ENCODE assay signal across 10 mouse cellular contexts in the genomic region with DNA sequence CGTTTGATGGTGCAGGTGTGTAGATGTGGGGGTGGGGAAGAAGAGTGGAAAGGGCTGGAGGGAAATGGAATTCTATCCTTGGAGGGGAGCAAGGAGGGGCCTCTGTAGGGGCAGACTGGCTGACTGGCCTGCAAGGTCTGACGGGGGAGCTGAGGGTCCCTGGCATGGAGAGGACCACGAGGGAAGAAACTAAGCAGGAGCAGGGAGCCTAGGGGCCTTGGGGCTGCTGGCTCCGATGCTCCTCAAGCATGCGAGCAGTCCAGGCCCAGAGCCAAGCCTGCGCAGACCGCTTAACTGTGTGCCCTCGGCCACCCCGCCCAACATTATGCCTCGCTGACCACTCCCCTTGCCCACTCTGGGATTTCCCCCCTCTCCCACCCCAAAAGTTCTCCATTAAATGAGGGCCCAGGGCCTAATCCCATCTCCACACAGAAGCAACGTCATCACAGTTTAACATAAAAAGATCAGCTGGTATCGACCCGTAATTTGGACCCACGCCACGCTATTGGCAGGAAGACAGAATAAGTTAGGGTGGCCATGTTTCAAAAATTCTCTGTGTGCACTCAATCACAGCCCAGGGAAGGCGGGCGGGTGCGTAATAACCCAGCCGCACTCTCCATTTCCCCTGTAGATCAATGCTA. TPM values are rescaled to one million over a fixed set of nuclear protein-coding genes. Genes with fewer than 3 reads are reported as not detected.
DNase-seq lines count a peak whose midpoint lies in the region; ATAC-seq and TF ChIP-seq lines count a peak whose summit lies in the region.
"Had no signal": no experiment of that assay in that cellular context is flagged by ENCODE, and none has a peak within 500 bp of the region (broad histone marks: within the 10 kb centered on the region; RNA-seq: fewer than 3 reads in every experiment).

No protein-coding gene starts in this region.

- 0 out of 2 replicates have a peak overlapping the region, but pooled peaks have one; percentile 19 for H3K9ac ChIP-seq in heart, embryonic 13.5 days
- no peak overlapping the region for H3K9ac ChIP-seq in midbrain, postnatal 0 days (replicated peaks; ENCODE audit: low read length, poor library complexity, severe bottlenecking)
- H3K9ac ChIP-seq: midbrain, embryonic 12.5 days had no signal

- H3K4me1 ChIP-seq in heart, embryonic 13.5 days: peaks cover 13% of the 10 kb centered on the region
- H3K4me1 ChIP-seq in midbrain, postnatal 0 days (ENCODE audit: insufficient read depth, low read length): no peaks in the 10 kb centered on the region

- ATAC-seq in heart, embryonic 13.5 days (ENCODE audit: extremely low read depth, insufficient number of reproducible peaks, low FRiP score, low TSS enrichment): no peak
- no peak for ATAC-seq in midbrain, postnatal 0 days (ENCODE audit: low FRiP score)

- no peak overlapping the region for H3K4me2 ChIP-seq in heart, embryonic 13.5 days
- H3K4me2 ChIP-seq in midbrain, postnatal 0 days (ENCODE audit: low read depth, low read length, poor library complexity, severe bottlenecking): no peak overlapping the region
- H3K4me2 ChIP-seq: midbrain, embryonic 12.5 days had no signal

- H3K4me3 ChIP-seq in heart, embryonic 13.5 days: no peak overlapping the region
- no peak overlapping the region for H3K4me3 ChIP-seq in midbrain, postnatal 0 days (ENCODE audit: low read depth, low read length)
- H3K4me3 ChIP-seq: midbrain, embryonic 12.5 days had no signal

- no peak overlapping the region for H3K27ac ChIP-seq in heart, embryonic 13.5 days (replicated peaks)
- H3K27ac ChIP-seq in midbrain, postnatal 0 days (ENCODE audit: low read depth, low read length): no peak overlapping the region
- H3K27ac ChIP-seq: midbrain, embryonic 12.5 days had no signal

- no peaks in the 10 kb centered on the region for H3K9me3 ChIP-seq in heart, embryonic 13.5 days
- no peaks in the 10 kb centered on the region for H3K9me3 ChIP-seq in midbrain, postnatal 0 days (ENCODE audit: low read length)
- H3K9me3 ChIP-seq: midbrain, embryonic 12.5 days had no signal

- H3K27me3 ChIP-seq in heart, embryonic 13.5 days (replicated peaks): peaks cover 73% of the 10 kb centered on the region
- peaks cover 44% of the 10 kb centered on the region; the same call in 1 of the 2 replicates for H3K27me3 ChIP-seq in midbrain, postnatal 0 days (ENCODE audit: insufficient read depth, low read length)

- 50% methylated on average over 19 of the region's 19 CpGs for WGBS in heart, embryonic 13.5 days
- WGBS in midbrain, postnatal 0 days: 38% methylated on average over 17 of the region's 19 CpGs

- H3K36me3 ChIP-seq in heart, embryonic 13.5 days: no peaks in the 10 kb centered on the region
- no peaks in the 10 kb centered on the region for H3K36me3 ChIP-seq in midbrain, postnatal 0 days (ENCODE audit: insufficient read depth, low read length)
- H3K36me3 ChIP-seq: midbrain, embryonic 12.5 days had no signal

- DNase-seq in heart, adult 18-20 months: no peak
- DNase-seq in ovary, postnatal 36 days (ENCODE audit: low spot score): peak; percentile 47
- DNase-seq in ovary, adult 18-20 months (ENCODE audit: low spot score): no peak
- peak; percentile 79 for DNase-seq in kidney, adult 18-20 months
- peak; percentile 54 for DNase-seq in midbrain, postnatal 0 days (ENCODE audit: low spot score)
- no peak for DNase-seq in thymus, adult 18-20 months
- no peak for DNase-seq in adrenal gland, adult (ENCODE audit: inconsistent age in 2 of 2, low spot score in 1 of 2)
- DNase-seq: layer of hippocampus, postnatal 36 days had no signal

- TF ChIP-seq CTCF in midbrain, postnatal 0 days (IDR thresholded peaks at IDR 0.05): no peak

RNA-seq across cellular contexts. Expression of a gene that starts 37.6 kb away (rescaled TPM):
- polyA plus RNA-seq in heart, embryonic 13.5 days (2015; fragmentation: Nextera tagmentation; extraction: Ambion mirVana): 27.2 and 29.7 TPM in 2 replicates
- 10 to 100 TPM; 22.8 to 23.7 TPM for total RNA-seq in heart, adult 18-20 months (2021)
- 26.8 and 43.3 TPM in 2 replicates for total RNA-seq in midbrain, postnatal 0 days (2014; rRNA removed)
- polyA plus RNA-seq in midbrain, postnatal 0 days (2015; fragmentation: Nextera tagmentation; extraction: Ambion mirVana): 20.9 and 22.6 TPM in 2 replicates

Comparison
In these comparisons a context has a peak if more than half of its experiments do, and no peak if none do; other contexts are left out.
1. DNase-seq: peak in ovary, postnatal 36 days (single experiment), kidney, adult 18-20 months (single experiment) and midbrain, postnatal 0 days (single experiment); none in heart, adult 18-20 months (0 of 2), ovary, adult 18-20 months (single experiment), thymus, adult 18-20 months (0 of 2) and adrenal gland, adult (0 of 2).